Mouse (Mus musculus): ENCODE results near the gene Olfr1120.
"Not testable (repeated sequence)": the region's sequence is repeated elsewhere in the genome, so short reads cannot be mapped to it uniquely, and the experiment has no call there.

Gene Olfr1120

GRCm38 (mm10) chr2:87354515-87354914 lies at the start of gene Olfr1120:
TSS of gene Olfr1120 (plus strand) at chr2:87354815.
- DNase-seq (ENCODE audit: low spot score): no peak

DNA sequence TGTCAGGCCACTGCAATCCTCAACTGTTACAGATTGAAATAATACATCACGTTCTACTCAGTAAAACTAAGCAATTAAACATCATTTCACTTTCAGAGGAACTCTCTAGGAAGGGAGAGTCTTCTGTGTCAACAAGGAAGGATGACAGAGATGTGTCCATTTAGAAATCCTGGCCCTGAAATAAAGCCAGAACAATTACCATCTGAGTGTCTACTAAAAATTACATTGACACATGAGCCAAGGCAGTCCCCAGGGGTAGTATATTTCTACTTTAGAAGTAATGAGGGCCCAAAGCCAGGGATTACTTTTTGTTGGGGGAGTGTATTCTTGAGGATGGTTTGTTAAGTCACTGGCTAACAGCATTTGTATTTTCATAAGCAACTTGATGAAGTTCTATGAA lies 47.3 kb upstream of the Olfr1120 start, which contains the start of gene Olfr1118:
Gene Olfr1118, plus strand, starts transcription at position 301 of the 400 bp plus-strand sequence.
- no peak for DNase-seq (ENCODE audit: low spot score)

DNA sequence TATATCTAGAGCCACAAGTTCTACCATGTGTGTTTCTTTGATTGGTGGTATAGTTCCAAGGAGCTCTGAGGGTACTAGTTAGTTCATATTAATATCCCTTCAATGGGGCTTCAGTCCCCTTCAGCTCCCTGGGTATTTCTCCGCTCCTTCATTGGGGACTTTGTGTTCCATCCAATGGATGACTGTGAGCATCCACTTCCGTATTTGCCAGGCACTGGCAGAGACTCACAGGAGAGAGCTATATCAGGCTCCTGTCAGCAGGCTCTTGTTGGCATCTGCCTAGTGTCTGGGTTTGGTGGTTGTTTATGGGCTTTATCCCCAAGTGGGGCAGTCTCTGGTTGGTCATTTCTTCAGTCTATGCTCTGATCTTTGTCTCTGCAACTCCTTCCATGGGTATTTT lies 5.5 kb downstream of the Olfr1120 start:
- not testable (repeated sequence) for DNase-seq (ENCODE audit: low spot score)

GRCm38 (mm10) chr2:87369595-87369994 lies 15.0 kb downstream of the Olfr1120 start, which contains the start of gene Olfr1121:
TSS of gene Olfr1121 (plus strand) at chr2:87369895.
- no peak for DNase-seq (ENCODE audit: low spot score)

- no peak for DNase-seq (ENCODE audit: low spot score)
Measured at GRCm38 (mm10) chr2:87371726-87372125, 17.1 kb downstream of the Olfr1120 start.

DNA sequence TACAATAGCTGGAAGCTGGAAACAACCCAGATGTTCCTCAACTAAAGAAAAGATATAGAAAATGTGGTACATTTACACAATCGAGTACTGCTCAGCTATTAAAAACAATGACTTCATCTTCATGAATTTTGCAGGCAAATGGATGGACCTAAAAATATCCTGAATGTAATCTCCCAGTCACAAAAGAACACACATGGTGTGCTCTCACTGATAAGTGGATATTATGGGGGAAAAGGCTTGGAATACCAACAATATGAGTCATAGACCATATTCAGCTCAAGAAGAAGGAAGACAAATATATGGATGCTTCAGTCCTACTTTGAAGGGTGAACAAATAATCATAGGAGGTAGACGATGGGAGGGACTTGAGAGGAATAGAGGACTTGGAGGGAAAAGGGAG lies 29.3 kb downstream of the Olfr1120 start:
- DNase-seq (ENCODE audit: low spot score): no peak

DNA sequence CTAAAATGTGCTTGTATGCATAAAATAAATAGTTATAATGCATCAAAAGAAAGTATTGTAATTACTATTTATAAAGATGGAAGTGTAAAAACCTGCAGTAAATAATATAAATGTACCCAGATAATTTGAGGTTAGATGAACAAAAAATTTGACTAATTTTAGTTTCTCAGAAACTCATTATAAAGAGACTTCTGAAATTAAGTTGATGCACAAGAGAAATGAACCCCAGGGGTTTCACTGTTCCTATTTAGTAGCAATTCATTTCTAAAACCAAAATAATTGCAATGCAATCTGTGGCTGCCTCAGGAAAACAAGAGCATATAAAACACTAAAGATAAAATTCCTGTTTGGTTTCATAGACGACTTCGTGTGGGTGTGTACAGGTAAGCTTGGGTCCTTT lies 30.9 kb downstream of the Olfr1120 start, which contains the start of gene Olfr1122:
Gene Olfr1122, plus strand, starts transcription at position 301 of the 400 bp plus-strand sequence.
- no peak for DNase-seq (ENCODE audit: low spot score)

- not testable (repeated sequence) for DNase-seq (ENCODE audit: low spot score)
Measured at GRCm38 (mm10) chr2:87393605-87394004, 39.0 kb downstream of the Olfr1120 start.

- DNase-seq (ENCODE audit: low spot score): not testable (repeated sequence)
Measured at GRCm38 (mm10) chr2:87394686-87395085, 40.1 kb downstream of the Olfr1120 start.

All from spleen, adult 12 weeks (tissue).